Mouse (Mus musculus) heart, postnatal 25 days (tissue): ENCODE data around the gene Agpat4. TPM values are rescaled to one million over a fixed set of nuclear protein-coding genes. Genes with fewer than 3 reads are reported as not detected.

Experiments
- DNase-seq: peaks from one replicate; pipeline ENCODE4 v3.0.0; 2022; ENCODE audit warnings: low spot score
- intact Hi-C: fragments of 180-260 bp; cut with DNase I; formaldehyde crosslinking; loops from one replicate; pipeline ENCODE4 v1.15.1; 2025
- total RNA-seq, 2 experiments: library from RNA; stranded (reverse); gene quantifications; 2 replicates each; pipeline ENCODE4 v1.2.3; 2021

Gene Agpat4
- total RNA-seq, 2 experiments from 2014 or later: 4.5 to 5.1 TPM

DNA sequence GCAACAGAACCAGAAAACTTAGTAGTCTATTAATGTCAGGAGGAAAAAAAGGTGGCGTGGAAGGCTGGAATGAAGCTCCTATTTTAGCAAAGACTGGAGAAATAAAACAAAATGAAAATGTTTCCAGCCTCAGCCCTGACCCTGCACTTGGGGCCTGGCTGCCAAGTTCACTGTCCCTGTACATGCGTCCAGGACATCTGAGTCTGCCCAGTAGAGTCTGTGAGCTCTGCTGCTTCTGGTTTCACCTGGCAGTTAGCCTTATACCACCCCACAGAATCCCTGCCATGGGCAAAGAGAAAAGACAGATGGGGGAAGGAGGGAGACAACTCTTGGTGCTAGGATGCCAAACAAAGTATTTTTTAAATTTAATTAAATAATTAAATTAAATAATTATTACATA lies 38.7 kb downstream of the Agpat4 start:
- DNase-seq: no peak
- intact Hi-C loops: no loop called here

DNA sequence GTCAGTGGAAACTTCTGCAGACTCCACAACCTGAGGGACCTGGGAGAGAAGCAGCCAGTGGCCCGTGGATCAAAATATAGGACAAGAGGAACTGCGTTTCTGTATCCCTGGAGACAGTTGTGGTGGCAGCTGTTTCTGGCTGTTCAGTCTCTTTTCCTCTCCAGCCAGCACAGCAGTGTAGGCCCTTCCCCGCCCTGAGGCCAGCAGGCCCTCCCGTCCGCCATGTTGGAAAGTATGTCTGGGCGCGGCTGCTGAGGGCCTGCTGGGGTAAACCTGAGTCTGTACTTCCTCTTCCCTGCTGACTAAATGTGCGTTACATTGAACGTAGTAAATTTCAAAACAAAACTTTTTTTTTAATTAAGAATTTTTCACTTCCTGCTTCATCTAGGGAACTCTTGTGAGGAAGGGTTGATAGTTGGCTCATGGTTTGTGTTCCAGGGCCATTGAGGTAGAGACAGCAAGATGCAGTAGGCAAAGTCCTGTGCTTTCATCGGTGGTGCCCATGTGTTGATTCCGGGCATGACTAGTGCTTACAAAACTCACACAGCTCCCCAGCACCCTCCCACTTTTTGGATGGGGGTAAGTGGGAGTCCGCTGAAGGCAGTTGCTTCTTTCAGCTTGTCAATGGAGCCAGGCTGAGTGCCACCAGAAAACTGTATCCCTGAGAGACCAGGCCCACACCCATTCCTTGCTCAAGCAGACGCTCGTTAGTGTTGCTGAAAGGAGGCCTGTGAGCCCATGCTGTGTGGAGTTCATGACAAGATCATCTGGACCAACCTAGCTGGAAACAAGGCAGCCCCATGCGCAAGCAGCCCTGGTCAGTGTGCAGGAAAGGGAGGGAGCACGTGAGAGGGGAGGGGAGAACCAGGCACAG lies 40.9 kb downstream of the Agpat4 start:
- intact Hi-C loops: no loop called here
- no peak for DNase-seq

DNA sequence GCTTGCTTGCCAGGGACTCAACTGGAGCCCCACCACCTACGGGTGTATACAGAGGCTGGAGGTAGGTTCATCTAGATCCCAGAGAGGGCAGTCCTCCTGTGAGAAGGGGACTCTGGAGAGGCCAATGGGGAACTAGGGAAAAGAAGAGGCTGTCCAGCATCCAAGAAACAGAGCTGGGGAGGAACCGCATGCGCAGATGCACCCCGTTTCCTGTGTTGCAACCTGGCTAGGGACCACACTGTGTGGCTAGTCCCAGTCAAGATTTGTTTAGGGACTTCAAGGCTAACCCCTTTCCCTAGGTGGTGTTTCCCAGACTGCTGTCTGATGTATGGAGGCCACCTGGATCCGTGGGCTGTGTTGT lies 41.5 kb downstream of the Agpat4 start:
- intact Hi-C loops: no loop called here
- DNase-seq: no peak

DNA sequence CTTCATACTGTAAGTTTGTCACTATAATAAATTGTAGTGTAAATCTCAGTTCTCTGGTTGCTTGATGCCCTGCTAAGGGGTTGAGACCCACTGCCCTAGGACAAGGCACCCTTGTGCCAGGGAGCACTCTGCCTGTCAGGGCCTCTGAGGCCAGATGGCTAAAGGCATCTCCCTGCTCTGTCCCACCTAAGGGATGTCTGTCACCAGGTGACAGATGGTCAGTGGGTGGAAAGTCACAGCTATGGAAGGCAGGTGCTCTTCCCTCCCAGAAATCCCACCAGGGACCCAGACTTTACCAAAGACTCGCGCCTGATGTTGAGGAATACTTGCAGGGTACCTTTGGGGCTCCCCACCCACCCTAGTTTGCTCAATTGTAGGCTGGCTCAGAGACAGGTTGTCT lies 42.0 kb downstream of the Agpat4 start:
- no peak for DNase-seq
- intact Hi-C loops: no loop called here

DNA sequence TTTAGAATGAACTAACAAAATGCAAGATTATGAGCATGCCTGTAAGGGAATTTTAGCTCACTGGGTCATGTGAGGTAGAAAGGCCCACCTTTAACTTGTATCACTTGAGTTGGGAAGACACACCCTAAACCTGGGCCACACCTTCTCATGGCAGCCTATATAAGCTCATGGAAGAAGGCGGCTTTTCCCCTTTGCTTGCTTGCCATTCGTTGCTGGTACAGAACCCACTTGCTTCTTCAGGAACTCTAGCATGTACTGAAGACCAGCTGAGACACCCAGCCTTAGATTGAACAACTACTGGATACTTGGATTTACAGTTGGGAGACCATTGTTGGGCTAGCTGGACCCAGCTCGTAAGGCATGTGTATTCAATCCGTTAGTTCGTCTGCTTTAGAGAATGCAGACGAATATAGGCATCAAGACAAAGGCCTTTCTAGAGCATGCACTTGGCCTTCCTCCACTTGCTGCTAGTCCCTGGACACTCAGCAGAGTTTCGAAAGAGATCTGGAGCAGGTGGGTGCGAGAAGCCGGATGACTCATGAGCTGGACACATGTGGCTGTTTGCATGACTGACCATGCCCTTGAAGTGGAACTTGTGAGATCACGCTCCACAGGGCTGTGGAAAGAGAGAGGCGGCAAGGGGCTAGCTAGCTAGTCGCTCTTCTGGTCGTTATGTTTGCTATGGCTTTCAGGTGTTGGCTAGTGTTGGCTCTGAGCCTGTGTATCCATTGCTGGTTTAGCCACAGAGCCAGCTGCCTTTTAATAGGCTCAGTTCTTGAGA lies 42.7 kb downstream of the Agpat4 start:
- intact Hi-C loops: no loop called here
- DNase-seq: peak; percentile 23

DNA sequence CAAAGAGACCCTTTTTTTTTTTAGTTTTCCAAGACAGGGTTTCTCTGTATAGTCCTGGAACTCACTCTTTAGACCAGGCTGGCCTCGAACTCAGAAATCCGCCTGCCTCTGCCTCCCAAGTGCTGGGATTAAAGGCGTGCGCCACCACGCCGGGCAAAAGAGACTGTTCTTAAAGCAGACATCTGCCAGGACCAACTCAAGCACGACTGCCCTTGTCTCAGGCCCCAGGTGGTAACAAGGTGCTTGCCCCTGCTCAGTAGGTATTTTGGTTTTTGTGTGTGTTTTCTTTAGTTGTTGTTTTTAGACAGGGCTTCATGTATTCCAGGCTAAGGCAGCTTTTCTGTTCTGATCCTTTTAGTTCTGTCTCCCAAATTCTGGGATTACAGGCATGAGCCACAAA lies 43.4 kb downstream of the Agpat4 start:
- intact Hi-C loops: no loop called here
- no peak for DNase-seq

DNA sequence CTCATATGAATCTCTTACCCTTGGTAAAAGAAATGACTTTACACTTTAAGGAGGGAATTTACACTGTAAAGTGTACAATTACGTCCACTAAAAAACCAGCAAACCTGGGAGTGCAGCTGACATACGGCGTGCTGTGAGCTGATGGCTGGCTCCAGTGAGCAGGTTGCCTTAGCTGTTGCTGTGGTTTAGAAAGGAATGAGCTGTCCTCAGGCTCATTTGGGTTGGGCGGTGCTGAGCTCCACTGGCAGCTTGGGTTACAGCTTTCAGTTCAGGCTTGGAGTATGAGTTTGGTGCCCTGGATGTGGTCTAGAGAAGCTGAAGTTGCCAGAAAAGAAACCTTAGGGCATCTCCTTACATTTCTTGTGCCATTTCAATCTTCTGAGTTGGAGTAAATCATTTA lies 44.3 kb downstream of the Agpat4 start:
- intact Hi-C loops: no loop called here
- no peak for DNase-seq

DNA sequence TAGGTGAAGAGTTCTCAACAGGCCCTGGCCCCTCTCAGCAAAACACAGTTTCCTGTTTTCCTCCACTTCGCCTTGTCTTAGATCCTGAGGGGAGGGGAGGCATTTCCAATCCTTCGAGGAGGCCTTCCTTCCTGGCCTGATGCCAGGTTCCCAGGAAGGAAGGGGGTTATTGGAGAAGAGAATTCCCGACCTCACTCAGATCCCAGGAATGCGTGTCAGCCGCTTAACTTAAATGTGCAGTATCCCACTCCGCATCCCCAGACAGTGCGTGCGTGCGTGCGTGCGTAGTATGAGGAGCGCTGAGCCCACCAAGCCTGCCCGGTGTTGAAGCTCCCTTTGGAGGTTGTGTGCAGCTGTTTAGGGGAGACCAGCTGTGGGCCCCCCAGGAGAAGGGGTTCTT lies 44.9 kb downstream of the Agpat4 start:
- intact Hi-C loops: no loop called here
- DNase-seq: no peak

DNA sequence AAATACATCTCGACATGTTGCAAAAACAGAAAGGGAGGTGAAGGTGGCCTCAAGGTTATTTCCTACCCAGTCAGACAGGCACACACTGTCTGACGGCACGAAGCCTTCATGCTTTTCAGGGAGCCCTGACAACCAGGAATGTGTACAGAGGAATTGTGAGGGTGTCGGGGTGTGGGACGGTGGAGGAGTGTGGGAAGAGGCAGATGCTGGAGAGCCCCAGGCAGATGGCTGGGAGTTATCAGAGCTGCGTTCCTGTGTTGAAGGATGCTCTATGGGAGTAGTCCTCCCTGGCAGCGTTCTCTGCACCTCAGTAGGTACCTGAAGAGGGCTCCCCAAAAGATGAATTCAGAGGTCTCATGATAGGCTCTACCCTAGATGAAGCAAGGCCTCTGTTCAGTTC lies 45.4 kb downstream of the Agpat4 start:
- intact Hi-C loops: no loop called here
- no peak for DNase-seq

DNA sequence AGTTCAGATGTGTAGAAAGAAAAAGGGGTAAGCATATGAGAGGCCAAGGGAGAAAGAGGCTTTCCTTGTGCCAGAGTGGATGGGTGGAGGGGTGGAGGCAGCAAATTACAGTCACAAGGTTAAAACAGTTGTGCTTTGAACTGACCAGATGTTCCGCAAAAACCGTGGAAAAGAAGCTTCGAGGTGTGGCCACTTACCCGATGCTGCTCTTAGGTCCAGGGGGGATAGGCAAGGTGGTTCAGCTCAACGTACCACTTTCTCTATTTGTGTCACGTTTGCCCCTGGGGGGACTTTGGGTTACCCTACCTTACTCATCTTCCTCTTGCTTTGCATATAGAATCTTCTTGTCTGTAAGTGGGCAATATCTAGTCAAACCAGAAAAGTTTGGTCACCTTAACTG lies 46.0 kb downstream of the Agpat4 start:
- intact Hi-C loops: no loop called here
- no peak for DNase-seq

DNA sequence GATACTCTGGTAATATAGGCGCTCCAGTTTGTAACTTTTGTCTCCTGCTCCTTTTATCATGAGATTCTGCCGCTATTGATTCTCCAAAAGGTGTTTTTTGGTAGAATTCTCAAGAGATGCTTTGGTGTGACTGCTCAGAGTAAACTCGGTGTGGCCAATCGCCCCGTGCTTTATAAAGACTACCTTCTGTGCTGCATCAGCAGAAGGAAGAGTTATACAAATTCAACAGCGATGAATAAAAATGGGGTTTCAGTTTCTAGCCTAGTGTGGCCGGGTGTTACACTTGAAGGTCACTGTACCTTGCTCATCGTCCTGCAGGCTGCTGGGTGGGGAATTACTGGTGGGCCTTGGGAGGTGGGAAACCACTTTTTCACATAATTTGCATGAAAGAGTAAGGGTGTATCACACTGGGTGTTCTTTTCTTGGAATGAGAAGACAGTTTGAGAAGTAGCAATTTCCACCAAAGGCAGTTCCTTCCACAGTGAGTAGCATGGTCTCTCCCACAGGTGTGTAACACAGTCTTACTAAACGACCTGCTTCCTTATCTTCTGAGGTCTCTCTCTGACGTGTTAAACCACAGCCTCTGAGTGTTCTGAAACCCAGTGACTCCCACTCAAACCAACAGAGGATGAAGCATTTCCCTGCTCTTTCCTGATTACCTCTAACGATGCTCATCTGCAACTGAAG lies 46.6 kb downstream of the Agpat4 start:
- intact Hi-C loops: loop anchor here (5.0 kb wide), 1 partner anchor 48 kb away; the partner anchor contains the start of gene Agpat4

DNA sequence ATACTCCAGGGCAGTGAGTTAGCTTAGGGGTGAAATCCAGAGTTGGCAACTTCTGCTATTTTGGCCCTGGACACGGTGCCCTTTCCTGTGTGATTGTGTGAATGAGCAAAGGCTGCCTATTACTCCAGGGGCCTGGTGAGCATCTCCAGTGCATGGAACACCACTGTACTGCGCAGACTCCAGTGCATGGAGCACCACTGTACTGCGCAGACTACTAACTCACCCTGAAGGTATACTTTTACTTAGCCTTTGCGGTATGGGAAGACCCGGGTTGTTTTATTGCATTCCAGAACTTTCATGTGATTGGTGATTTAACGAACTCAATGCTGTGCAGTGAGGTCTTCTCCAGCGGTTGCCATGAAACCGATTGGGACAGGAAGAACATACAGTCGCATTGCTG lies 47.2 kb downstream of the Agpat4 start:
- intact Hi-C loops: loop anchor here (5.0 kb wide), 1 partner anchor 48 kb away; the partner anchor contains the start of gene Agpat4
- DNase-seq: no peak

More for the DNA sequence above, 46.6 kb downstream of the Agpat4 start:
- no peak for DNase-seq

DNA sequence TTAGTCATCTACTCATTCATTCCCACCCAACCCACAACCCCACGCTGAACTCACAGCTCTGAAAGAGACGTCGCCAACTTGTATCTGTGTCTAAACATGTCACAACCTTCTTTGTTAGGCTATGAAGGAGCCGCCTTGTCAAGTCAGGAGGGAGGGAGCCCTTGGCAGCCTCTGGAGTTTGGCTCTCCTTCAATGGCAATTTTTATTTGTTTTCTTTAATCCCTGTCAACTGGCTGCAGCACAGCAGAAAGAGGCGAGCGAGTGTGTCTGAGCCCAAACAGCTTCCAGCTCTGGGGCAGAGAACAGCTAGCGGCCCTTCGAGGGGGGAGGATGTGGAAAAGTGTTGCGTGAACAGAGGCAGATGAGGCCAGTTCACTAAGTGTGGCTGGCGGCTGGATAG lies 50.0 kb downstream of the Agpat4 start:
- intact Hi-C loops: loop anchor here (5.0 kb wide), 1 partner anchor 51 kb away; the partner anchor contains the start of gene Agpat4
- peak; percentile 73 for DNase-seq

DNA sequence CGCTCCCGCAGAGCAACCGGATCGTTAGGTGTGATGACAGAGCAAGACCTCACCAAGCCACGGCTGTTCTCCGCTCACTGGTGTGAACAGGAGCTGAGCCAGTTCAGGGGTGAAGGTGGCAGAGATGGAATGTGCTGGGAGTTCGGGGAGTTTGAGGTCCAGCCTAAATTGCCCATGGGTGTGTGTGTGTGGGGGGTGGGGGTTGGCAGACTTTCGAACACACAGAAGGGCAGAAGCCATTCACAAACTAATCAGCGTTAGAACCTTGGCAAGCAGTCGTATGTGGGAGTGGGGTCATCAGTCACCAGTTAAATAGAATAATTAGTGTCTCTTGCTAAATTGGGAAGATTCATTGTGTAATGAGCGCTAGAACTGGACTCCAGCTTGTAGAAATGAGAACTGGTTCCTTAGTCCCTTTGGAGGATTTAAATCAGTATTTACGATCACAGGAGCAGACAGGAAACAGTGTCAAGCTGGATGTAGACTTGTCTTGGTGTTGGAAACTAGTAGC lies 50.9 kb downstream of the Agpat4 start:
- no peak for DNase-seq
- intact Hi-C loops: loop anchor here (5.0 kb wide), 1 partner anchor 52 kb away; the partner anchor contains the start of gene Agpat4

DNA sequence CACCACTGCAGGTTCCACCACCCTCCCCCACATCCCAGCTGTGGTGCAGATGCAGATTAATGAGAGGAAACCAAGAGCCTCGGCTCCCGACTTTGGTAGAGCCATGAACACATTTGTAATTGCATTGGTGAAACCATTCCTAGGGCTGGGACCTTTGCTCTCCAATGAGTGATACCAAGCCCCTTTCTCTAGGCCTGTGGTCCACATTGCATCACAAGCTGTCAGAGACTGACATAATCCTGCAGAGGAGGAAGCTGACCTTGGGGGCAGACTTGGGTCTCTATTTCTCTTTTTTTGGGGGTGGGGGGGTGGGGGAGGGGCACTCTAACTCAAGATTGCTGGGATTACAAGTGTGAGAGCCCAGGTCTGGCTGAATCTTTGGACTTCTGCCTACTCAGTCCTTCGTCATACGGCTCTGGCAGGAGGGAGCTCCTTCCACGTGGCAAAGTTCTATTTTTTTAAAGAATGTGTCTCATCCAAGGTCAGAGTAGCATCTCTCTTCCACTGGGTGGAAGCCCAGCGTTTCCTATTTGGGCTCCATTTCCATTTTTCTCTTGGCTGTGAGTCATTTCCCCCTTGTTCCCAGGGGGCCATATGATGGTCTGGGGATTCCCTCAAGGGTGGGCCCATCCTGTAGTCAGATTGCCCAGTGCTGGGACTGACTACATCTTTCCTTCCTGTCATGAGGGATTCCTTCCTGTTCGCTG lies 52.4 kb downstream of the Agpat4 start:
- DNase-seq: peak; percentile 42
- intact Hi-C loops: no loop called here

DNA sequence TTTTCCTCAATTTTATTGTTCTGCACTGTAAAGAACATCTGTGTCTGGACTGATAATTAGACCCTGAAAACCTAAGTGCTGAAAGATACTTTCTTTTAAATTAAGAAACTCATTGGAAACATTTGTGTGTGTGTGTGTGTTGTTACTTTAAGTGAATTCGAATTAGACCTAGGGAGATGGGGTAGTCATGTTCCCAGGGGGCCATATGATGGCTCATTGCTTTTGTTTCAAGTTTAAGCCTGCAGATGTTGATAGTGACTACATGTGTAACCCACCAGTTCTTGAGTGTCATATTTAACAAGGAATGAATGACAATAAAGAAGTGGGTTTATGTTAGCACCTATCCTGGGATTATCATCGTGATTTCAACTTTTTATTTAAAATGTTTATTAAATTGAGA lies 53.2 kb downstream of the Agpat4 start:
- no peak for DNase-seq
- intact Hi-C loops: no loop called here

DNA sequence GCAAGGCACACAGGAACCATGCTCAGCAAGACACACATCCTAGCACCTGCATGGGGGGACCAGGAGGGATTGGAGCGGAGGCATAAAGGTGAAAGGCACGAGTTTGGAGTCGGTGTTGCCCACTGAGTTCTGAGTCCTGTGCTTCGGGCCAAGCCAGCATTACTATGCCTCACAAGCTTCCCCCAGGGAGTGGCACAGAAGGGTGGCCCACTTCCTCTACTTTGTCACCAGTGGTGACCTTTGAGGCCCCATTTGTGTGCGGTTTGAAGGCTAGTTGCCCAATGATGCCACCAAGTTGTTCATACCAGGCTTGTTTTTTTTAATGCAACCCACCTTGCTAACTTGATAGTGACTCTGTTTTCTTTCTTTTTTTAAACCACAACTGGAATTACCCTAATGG lies 55.7 kb downstream of the Agpat4 start:
- intact Hi-C loops: no loop called here

DNA sequence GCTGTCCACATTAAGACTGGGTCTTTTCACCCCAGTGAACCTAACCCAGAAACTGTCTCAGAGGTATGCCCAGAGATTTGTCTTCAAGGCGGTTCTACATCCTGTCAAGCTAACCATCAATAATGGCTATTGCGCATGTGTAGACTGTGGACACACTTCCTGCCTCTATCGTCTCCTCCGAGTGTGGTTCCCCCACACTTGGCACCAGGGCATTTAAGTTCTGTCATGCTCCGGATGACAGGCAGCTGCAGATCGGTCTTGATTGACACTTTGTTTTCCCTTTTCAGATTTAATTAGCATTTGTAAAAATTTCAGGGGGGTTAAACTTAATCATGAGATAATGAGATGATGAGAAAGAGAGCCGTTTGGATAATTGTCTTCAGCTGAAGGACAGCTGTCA lies 56.4 kb downstream of the Agpat4 start:
- no peak for DNase-seq
- intact Hi-C loops: no loop called here

More for the DNA sequence above, 55.7 kb downstream of the Agpat4 start:
- no peak for DNase-seq

DNA sequence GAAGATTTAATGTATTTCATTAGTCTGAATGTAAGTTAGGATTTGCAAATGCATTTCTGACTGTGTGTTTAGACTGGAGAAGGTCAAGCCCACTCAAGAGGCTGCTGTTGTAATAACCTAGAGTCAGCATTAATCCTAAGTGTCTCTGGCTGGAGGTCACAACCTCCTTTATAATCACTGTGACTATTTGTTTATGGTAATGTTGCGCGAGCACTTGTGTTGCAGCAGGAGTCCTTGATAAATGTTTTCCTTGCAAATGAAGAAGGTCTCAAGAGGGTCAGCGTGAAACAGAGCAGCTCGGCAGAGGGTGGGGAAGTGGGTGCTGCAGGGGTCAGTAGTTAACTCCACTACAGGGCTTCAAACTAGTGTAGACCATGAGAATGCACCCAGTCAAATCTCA lies 57.1 kb downstream of the Agpat4 start:
- no peak for DNase-seq
- intact Hi-C loops: no loop called here

DNA sequence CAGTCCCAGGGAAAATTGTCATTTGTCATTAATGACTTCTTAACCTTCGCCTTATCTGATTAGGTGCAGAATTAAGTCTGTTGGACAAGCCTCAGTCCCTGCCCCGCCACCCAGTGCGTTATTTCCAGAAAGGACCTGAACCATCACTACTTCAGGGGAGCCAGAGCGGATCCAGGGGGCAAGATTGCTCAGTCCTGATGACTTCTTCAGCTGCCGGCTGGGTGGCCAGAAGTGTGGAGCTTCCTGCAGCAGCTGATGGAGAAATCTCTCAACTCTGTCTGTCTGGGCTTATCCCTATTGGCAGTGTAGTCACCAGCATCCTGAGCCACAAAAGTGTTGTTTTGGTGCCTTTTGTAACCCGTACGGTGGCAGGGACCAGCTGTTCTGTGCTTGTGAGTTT lies 60.8 kb downstream of the Agpat4 start:
- no peak for DNase-seq
- intact Hi-C loops: no loop called here
